Mouse (Mus musculus): Measurements from ENCODE around the gene Olfr164.

The Olfr164 gene
- long read RNA-seq, experiment 1: 0 reads
- long read RNA-seq, experiment 2: 0 reads

GRCm38 (mm10) chr16:19313964-19314363, at the start of gene Olfr164:
Gene Olfr164, minus strand, starts transcription at chr16:19314064.
- intact Hi-C loops (cut with DNase I): no loop called here

- intact Hi-C loops (cut with DNase I): no loop called here
These were observed 35.2 kb upstream of the Olfr164 start for GRCm38 (mm10) chr16:19349111-19349510.

GRCm38 (mm10) chr16:19263235-19263634, 50.6 kb downstream of the Olfr164 start:
- intact Hi-C loops (cut with DNase I): no loop called here

- intact Hi-C loops (cut with DNase I): no loop called here
These were observed 53.1 kb downstream of the Olfr164 start for GRCm38 (mm10) chr16:19260780-19261179.

GRCm38 (mm10) chr16:19245835-19246234, 68.0 kb downstream of the Olfr164 start:
- intact Hi-C loops (cut with DNase I): no loop called here

GRCm38 (mm10) chr16:19241539-19242025, 72.3 kb downstream of the Olfr164 start:
- intact Hi-C loops (cut with DNase I): no loop called here

GRCm38 (mm10) chr16:19240792-19241538, 72.9 kb downstream of the Olfr164 start:
- intact Hi-C loops (cut with DNase I): no loop called here

GRCm38 (mm10) chr16:19236719-19237118, 77.1 kb downstream of the Olfr164 start:
- intact Hi-C loops (cut with DNase I): no loop called here

Small RNAs within 50 kb of the gene (microRNA-seq; reads per million reads assigned to microRNA genes)
- gene Gm23612: 0 reads per million in 2 experiments
